Mouse (Mus musculus) liver, embryonic 14.5 days (tissue): ENCODE measurements around the gene Mindy1.

ENCODE experiments used
- CTCF ChIP-seq: IDR thresholded peaks from 2 replicates; pipeline ENCODE4 v1.5.1; 2016; ENCODE audit warnings: antibody characterized with exemption, low read depth, control low read depth
- EP300 ChIP-seq: IDR thresholded peaks from 2 replicates; pipeline ENCODE4 v1.6.1; 2016; ENCODE audit warnings: antibody characterized with exemption, low read depth

- TF ChIP-seq CTCF (no peak), EP300 (no peak)
Measured at GRCm38 (mm10) chr3:95293537-95293936, 12.4 kb downstream of the Mindy1 start.
